Mouse (Mus musculus) forebrain, embryonic 12.5 days (tissue): ENCODE results near the gene St6galnac3. TPM values are rescaled to one million over a fixed set of nuclear protein-coding genes. Genes with fewer than 3 reads are reported as not detected.

Source experiments
- ATAC-seq: fragments of 200-750 bp; cut with Nextera tagmentation; 2 replicates; pipeline ENCODE4 v1.8.0; 2017; ENCODE audit warnings: moderate TSS enrichment; ENCODE audit not compliant: low FRiP score
- H3K27ac ChIP-seq: fragments of 300-500 bp; sonication (generic); 2 replicates; pipeline ENCODE4 v1.5.1; 2016; ENCODE audit warnings: mild to moderate bottlenecking
- H3K27me3 ChIP-seq: fragments of 300-500 bp; sonication (generic); 2 replicates; pipeline ENCODE4 v1.6.1; 2016; ENCODE audit warnings: mild to moderate bottlenecking
- H3K36me3 ChIP-seq: fragments of 300-500 bp; sonication (generic); replicated peaks from 2 replicates; pipeline ENCODE4 v1.6.1; 2016; ENCODE audit warnings: mild to moderate bottlenecking
- H3K4me1 ChIP-seq: fragments of 300-500 bp; sonication (generic); 2 replicates; pipeline ENCODE4 v1.6.1; 2016
- H3K4me2 ChIP-seq: fragments of 300-500 bp; sonication (generic); 2 replicates; pipeline ENCODE4 v1.6.1; 2016; ENCODE audit warnings: mild to moderate bottlenecking, moderate library complexity
- H3K4me3 ChIP-seq: fragments of 300-500 bp; sonication (generic); replicated peaks from 2 replicates; pipeline ENCODE4 v1.5.1; 2016; ENCODE audit warnings: mild to moderate bottlenecking
- H3K9ac ChIP-seq: fragments of 300-500 bp; sonication (generic); 2 replicates; pipeline ENCODE4 v1.6.1; 2016; ENCODE audit warnings: mild to moderate bottlenecking
- H3K9me3 ChIP-seq: fragments of 300-500 bp; sonication (generic); 2 replicates; pipeline ENCODE4 v1.6.1; 2016
- WGBS: fragments of 180-500 bp; shearing (Covaris S2); methylation state at CpG from one replicate; pipeline ENCODE4 v1.1.7; 2016; 5-methylcytosine and 5-hydroxymethylcytosine counted together
- microRNA-seq: library from miRNA; unstranded; fragments of <30 nt; microRNA quantifications from one replicate; pipeline ENCODE4, GENCODE M21; 2017
- polyA plus RNA-seq: library from polyadenylated mRNA; unstranded; fragments of >200 nt; fragmentation: Nextera tagmentation; extraction: Ambion mirVana; gene quantifications from 2 replicates; pipeline ENCODE4 v1.2.1, GENCODE M21; 2016

St6galnac3 gene
- polyA plus RNA-seq, 1 experiment from 2014 or later = 26.9 TPM

DNA sequence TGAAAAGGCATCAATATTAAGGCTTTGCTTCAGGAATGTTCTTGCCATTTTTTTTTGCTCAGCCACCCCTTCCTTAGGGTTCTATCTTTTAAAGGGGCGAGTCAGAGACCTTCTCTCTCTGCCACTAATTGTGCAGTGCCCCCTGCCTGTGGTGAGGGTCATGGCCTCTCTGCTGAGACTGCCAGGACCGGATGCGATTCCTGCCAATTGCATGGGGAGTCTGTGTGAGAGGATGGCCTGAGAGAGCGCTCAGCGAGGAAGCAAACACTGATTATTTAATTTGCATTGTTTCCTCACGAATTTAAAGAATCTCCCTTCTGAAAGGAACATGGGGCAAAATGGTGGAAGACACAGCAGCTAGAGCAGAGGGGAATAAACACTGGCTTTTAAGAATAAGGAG is 548.6 kb downstream of the St6galnac3 start:
- WGBS = 38% methylated on average over 6 of the region's 6 CpGs
- Histone ChIP-seq H3K4me3 (no peak overlapping the region), H3K36me3 (no peaks in the 10 kb centered on the region), H3K4me1 (peaks cover 8% of the 10 kb centered on the region; the same call in 1 of the 2 replicates), H3K27me3 (no peaks in the 10 kb centered on the region), H3K9ac (no peak overlapping the region), H3K27ac (no peak overlapping the region), H3K9me3 (no peaks in the 10 kb centered on the region), H3K4me2 (no peak overlapping the region)
- ATAC-seq = peak; percentile 61

DNA sequence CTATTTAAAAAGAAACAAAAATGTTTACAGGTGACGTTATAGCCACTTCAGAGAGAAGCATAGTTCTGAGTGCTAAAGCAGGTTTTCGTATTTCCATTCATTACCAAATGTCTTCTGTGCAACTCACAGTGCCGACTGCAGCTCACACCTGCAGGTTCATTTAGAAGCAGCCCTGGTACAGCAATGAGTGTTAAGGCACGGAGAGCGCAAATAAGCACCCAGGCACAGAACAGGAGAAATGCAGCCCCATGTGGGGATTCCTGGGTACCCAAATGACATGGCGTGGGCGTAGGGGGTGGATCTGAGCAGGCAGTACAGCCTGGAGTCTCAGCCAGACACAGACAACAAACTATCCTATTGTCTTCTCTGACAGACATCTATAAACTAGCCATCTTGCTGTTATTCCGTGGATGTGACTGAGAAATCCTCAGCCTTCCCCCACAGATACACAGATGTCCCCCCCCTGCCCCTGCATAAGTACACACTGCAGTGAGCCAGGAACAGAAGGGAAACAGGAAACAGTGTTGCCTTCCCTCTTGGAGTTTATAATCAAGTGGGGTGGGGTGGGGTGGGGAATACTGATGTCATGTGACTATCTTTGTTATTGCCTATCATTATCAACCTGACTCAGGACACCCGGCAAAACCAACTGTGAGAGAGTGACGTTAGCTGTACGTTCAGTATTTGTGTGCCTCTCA is 550.5 kb downstream of the St6galnac3 start:
- no peaks in the 10 kb centered on the region for H3K36me3 ChIP-seq

DNA sequence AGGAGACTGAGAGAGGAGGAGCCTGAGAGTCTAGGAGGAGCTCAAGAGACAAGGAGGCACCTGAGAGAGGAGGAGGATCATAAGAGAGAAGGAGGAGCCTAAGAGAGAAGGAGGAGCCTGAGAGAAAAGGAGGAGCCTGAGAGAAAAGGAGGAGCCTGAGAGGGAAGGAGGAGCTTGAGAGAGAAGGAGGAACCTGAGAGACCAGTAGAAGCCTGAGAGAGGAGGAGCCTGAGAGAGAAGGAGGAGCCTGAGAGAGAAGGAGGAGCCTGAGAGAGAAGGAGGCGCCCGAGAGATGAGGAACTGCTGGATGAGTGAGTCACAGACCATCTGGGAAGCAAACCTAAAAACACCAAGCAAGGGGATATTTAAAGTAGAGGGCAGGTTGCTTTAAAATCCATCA is 551.4 kb downstream of the St6galnac3 start:
- Histone ChIP-seq H3K27me3 (no peaks in the 10 kb centered on the region), H3K36me3 (no peaks in the 10 kb centered on the region), H3K4me2 (no peak overlapping the region), H3K9ac (no peak overlapping the region), H3K4me1 (peaks cover 8% of the 10 kb centered on the region; the same call in 1 of the 2 replicates), H3K9me3 (no peaks in the 10 kb centered on the region), H3K27ac (no peak overlapping the region), H3K4me3 (no peak overlapping the region)
- ATAC-seq = no peak
- WGBS = 93% methylated on average over 2 of the region's 2 CpGs

More for the DNA sequence above, 550.5 kb downstream of the St6galnac3 start:
- Histone ChIP-seq H3K9me3 (no peaks in the 10 kb centered on the region), H3K27me3 (no peaks in the 10 kb centered on the region), H3K9ac (no peak overlapping the region), H3K4me1 (peaks cover 8% of the 10 kb centered on the region; the same call in 1 of the 2 replicates), H3K4me3 (no peak overlapping the region), H3K27ac (no peak overlapping the region), H3K4me2 (no peak overlapping the region)
- ATAC-seq = no peak
- 92% methylated on average over 11 of the region's 11 CpGs for WGBS

DNA sequence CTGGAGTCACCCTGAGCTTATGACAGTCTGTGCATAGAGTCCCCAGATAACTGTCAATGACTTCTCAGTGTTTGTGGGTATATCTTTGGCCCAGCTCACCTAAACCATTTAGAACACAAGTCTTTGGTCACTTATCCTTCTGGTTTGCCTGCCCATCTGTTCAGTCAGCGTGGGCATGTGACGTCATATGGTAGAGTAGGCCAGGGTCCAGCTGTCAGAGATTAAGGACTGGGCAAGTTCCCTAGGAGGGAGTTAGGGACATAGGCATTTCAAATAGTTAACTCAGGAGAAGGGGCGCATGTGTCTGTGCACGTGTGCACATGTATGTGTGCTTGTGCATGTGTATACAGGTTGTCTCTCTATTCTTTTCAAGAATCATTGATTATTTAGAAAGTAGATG is 554.8 kb downstream of the St6galnac3 start:
- no peak overlapping the region for H3K4me2 ChIP-seq
- no peaks in the 10 kb centered on the region for H3K9me3 ChIP-seq
- no peak overlapping the region for H3K9ac ChIP-seq
- no peaks in the 10 kb centered on the region for H3K36me3 ChIP-seq
- H3K27me3 ChIP-seq = no peaks in the 10 kb centered on the region
- no peaks in the 10 kb centered on the region for H3K4me1 ChIP-seq
- 94% methylated on average over 4 of the region's 4 CpGs for WGBS
- H3K27ac ChIP-seq = no peak overlapping the region
- no peak overlapping the region for H3K4me3 ChIP-seq
- no peak for ATAC-seq

DNA sequence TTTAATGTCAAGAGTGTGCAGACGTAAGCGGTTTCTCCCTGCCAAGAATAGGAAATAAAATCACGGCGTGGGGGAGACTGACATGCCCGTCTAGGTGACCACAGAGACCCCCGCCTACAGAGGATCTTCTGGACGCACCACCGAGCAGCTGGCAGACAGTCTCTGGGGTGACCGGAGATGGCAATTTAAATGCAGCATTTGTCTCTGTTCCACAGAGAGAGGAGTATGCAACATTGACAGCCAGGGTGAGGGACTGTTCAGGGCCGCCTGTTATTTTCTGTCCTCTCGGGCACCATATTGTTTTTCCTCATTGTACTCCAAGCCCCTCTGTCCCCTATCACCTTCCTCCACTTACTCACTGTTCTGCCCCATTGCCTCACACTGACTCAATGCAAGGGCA is 555.2 kb downstream of the St6galnac3 start:
- Histone ChIP-seq H3K27me3 (no peaks in the 10 kb centered on the region), H3K27ac (no peak overlapping the region), H3K36me3 (no peaks in the 10 kb centered on the region), H3K4me1 (no peaks in the 10 kb centered on the region), H3K4me3 (no peak overlapping the region), H3K9me3 (no peaks in the 10 kb centered on the region), H3K9ac (no peak overlapping the region), H3K4me2 (no peak overlapping the region)
- no peak for ATAC-seq
- 92% methylated on average over 11 of the region's 11 CpGs for WGBS

DNA sequence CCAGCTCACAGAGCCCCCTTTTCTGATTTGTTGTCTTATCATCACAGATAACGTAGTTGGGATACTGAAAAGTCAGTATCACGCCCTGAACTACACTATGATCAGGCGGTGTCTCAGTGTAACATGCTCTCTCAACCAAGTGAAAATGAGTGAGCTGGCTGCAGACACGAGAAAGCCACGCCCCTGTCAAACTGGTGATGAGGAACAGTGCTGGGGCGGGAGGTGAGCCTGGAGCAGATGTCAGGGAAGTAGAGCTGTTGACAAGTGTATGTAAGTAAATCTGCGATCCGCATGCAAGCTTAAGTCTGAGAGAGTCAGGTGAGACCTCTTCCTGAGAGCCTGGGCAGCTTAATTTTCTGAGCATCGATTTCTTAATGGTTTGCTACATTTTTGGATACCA is 563.3 kb downstream of the St6galnac3 start:
- Histone ChIP-seq H3K4me1 (no peaks in the 10 kb centered on the region), H3K27me3 (0 out of 2 replicates have a peak, but pooled peaks cover 2% of the 10 kb centered on the region), H3K9me3 (no peaks in the 10 kb centered on the region), H3K4me2 (no peak overlapping the region), H3K9ac (no peak overlapping the region), H3K27ac (no peak overlapping the region), H3K4me3 (no peak overlapping the region), H3K36me3 (no peaks in the 10 kb centered on the region)
- WGBS = 78% methylated on average over 9 of the region's 9 CpGs
- ATAC-seq = no peak

DNA sequence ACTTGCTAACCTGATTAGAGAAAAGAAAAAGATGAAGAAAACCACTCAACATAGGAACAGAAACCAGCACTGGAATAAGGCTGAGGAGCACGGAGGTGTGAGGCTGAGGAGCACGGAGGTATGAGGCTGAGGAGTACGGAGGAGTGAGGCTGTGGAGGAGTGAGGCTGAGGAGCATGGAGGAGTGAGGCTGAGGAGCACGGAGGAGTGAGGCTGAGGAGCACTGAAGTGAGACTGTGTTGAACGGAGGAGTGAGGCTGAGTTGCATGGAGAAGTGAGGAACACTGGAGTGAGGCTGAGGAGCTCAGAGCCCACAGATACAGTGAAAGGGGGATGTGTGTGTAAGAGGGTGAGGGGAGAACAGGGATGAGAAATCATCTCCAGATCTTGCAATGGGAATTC is 564.3 kb downstream of the St6galnac3 start:
- Histone ChIP-seq H3K4me2 (no peak overlapping the region), H3K4me1 (no peaks in the 10 kb centered on the region), H3K9me3 (no peaks in the 10 kb centered on the region), H3K36me3 (no peaks in the 10 kb centered on the region), H3K9ac (no peak overlapping the region), H3K4me3 (no peak overlapping the region), H3K27me3 (0 out of 2 replicates have a peak, but pooled peaks cover 2% of the 10 kb centered on the region), H3K27ac (no peak overlapping the region)
- 89% methylated on average over 5 of the region's 5 CpGs for WGBS
- no peak for ATAC-seq

DNA sequence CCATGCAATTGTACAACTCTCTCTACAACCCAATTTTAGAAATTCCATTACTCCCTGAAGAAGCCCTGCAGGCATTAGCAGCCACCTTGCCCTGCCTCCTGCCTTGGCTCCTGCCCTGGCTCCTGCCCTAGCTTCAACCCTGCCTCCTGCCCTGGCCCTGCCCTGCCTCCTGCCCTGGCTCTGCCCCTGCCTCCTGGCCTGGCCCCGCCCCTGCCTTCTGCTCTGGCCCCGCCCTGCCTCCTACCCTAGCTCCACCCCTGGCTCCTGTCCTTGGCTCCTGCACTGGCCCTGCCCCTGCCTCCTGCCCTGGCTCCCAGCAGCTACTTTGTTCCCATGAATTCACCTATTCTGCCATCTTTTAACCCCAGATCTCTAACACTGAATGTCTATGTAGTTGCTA is 576.1 kb downstream of the St6galnac3 start:
- Histone ChIP-seq H3K4me1 (no peaks in the 10 kb centered on the region; the same call in 1 of the 2 replicates), H3K27ac (no peak overlapping the region), H3K27me3 (no peaks in the 10 kb centered on the region), H3K4me2 (no peak overlapping the region), H3K9me3 (no peaks in the 10 kb centered on the region), H3K36me3 (no peaks in the 10 kb centered on the region), H3K9ac (no peak overlapping the region), H3K4me3 (no peak overlapping the region)
- no peak for ATAC-seq
- 6% methylated on average over 2 of the region's 2 CpGs for WGBS

Small RNA genes within 50 kb of the gene (microRNA-seq; reads per million reads assigned to microRNA genes)
- not detected for gene Gm27405

Other genes starting within 250 kb of the St6galnac3 start
- gene Asb17, start 119.0 kb upstream of the St6galnac3 start, polyA plus RNA-seq = 0.13 TPM in 1 of 2 replicates, not detected in the other
- gene Msh4, start 181.0 kb upstream of the St6galnac3 start, polyA plus RNA-seq = 0.15 and 0.22 TPM in 2 replicates
- gene Rabggtb, start 187.8 kb upstream of the St6galnac3 start, polyA plus RNA-seq = 43.1 and 45.8 TPM in 2 replicates
- gene Acadm, start 219.5 kb upstream of the St6galnac3 start, polyA plus RNA-seq = 43.4 and 45.1 TPM in 2 replicates
- gene Slc44a5, start 248.3 kb upstream of the St6galnac3 start, polyA plus RNA-seq = 4.7 and 4.8 TPM in 2 replicates